10 mouse cellular contexts compared by ENCODE assay signal in the genomic region with DNA sequence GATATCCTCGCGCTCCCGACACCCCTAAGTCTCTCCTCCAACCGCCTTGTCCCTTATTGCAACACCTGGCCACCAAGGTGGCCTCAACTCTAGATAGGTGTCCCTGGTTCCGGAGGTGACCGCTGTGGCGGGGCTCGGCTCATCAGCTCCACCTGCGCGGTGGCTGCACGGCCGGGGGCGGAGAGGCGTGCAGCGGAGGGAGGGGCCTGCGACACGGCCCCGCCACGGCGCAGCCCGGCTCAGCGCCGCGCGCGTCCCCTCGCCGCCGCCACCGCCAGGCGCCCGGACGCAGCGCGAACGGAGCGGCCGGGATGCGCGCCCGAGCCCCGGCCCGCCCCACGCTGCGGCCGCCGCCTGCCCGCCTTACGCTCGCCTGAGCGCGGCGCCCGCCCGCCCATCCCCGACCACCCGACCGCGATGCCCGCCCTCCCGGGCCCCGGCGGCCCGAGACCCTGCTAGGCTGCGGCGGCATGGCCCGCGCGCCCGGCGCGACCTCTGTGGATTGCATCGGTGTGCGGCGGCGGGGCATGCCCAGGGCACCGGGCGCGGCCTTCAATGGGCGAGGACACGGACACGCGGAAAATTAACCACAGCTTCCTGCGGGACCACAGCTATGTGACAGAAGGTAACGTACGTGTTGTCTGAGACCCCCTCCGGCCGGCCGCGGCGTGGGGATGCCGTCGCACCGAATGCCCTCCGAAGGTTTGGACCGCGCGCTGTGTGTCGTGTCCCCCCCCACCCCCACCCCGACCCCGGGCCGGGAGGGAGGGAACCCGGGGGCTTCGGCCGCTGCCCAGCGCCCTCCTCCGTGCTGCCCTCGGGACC. TPM values are rescaled to one million over a fixed set of nuclear protein-coding genes. Genes with fewer than 3 reads are reported as not detected.
DNase-seq lines count a peak whose midpoint lies in the region; ATAC-seq and TF ChIP-seq lines count a peak whose summit lies in the region.
"Had no signal": no experiment of that assay in that cellular context is flagged by ENCODE, and none has a peak within 500 bp of the region (broad histone marks: within the 10 kb centered on the region; RNA-seq: fewer than 3 reads in every experiment).

Gene Ppp2r2c (plus strand): TSS at position 248 of the 825 bp plus-strand sequence.

- no peak within 1 kb of the TSS for H3K27ac ChIP-seq in testis, adult 2 months (ENCODE audit: control insufficient read depth, insufficient read depth, low read depth, low read length)
- no peak within 1 kb of the TSS for H3K27ac ChIP-seq in neural tube, embryonic 11.5 days (ENCODE audit: low read depth, low read length)

- peak within 1 kb of the TSS; percentile 53 for H3K9ac ChIP-seq in neural tube, embryonic 11.5 days (ENCODE audit: low read length)

- H3K27me3 ChIP-seq in testis, adult 2 months (ENCODE audit: control insufficient read depth, insufficient read depth, low read length) = peaks cover 3% of the 10 kb centered on the region; the same call in 1 of the 2 replicates
- H3K27me3 ChIP-seq in neural tube, embryonic 11.5 days (ENCODE audit: control insufficient read depth, insufficient read depth, low read length) = peaks cover 62% of the 10 kb centered on the region

- WGBS in neural tube, embryonic 11.5 days = 1% methylated on average over 70 of the region's 108 CpGs

- TF ChIP-seq POLR2A in testis, adult 2 months (IDR thresholded peaks at IDR 0.05; ENCODE audit: control insufficient read depth, low read depth, low read length) = no peak

- peak within 1 kb of the TSS; percentile 65 for H3K4me2 ChIP-seq in neural tube, embryonic 11.5 days (ENCODE audit: low read depth)

- no peak for TF ChIP-seq CTCF in testis, adult 2 months (IDR thresholded peaks at IDR 0.05; ENCODE audit: control insufficient read depth, insufficient read depth, insufficient replicate concordance, low read depth, low read length)

- H3K4me3 ChIP-seq in testis, adult 2 months (ENCODE audit: control insufficient read depth, low read depth, low read length) = peak within 1 kb of the TSS; percentile 60
- peak within 1 kb of the TSS; percentile 40 for H3K4me3 ChIP-seq in neural tube, embryonic 11.5 days (ENCODE audit: low read depth, low read length)
- H3K4me3 ChIP-seq: myocyte had no signal

- peaks cover 27% of the 10 kb centered on the region for H3K4me1 ChIP-seq in testis, adult 2 months (ENCODE audit: control insufficient read depth, insufficient read depth, low read length)
- peaks cover 7% of the 10 kb centered on the region for H3K4me1 ChIP-seq in neural tube, embryonic 11.5 days (ENCODE audit: control insufficient read depth, insufficient read depth, low read length)

- no peak for ATAC-seq in neural tube, embryonic 11.5 days (ENCODE audit: insufficient read depth, low FRiP score, low TSS enrichment)

- peak; percentile 2 for DNase-seq in adrenal gland, adult 2 months
- no peak for DNase-seq in adrenal gland, adult 18-20 months (ENCODE audit: low spot score in 2 of 2)
- DNase-seq in testis, postnatal 14 days (ENCODE audit: low spot score) = no peak
- DNase-seq in layer of hippocampus, postnatal 25 days (ENCODE audit: extremely low spot score in 1 of 2, low spot score in 1 of 2) = no peak
- DNase-seq in neural tube, embryonic 11.5 days (ENCODE audit: low spot score) = no peak
- DNase-seq in T-cell, adult 2 months (ENCODE audit: low spot score) = no peak
- DNase-seq in yolk sac, embryonic 10.5 days (ENCODE audit: low spot score) = no peak

- no peaks in the 10 kb centered on the region for H3K36me3 ChIP-seq in testis, adult 2 months (ENCODE audit: control insufficient read depth, insufficient read depth, low read length)
- no peaks in the 10 kb centered on the region for H3K36me3 ChIP-seq in neural tube, embryonic 11.5 days (ENCODE audit: control insufficient read depth, insufficient read depth, low read length)

- H3K9me3 ChIP-seq in neural tube, embryonic 11.5 days (ENCODE audit: control insufficient read depth, low read length) = no peaks in the 10 kb centered on the region

RNA-seq across cellular contexts. Expression of gene Ppp2r2c, which starts in this region (rescaled TPM):
- 1 to 10 TPM; 4.0 to 6.9 TPM for total RNA-seq in adrenal gland, adult 2 months (2021)
- 5.1 and 8.3 TPM in 2 replicates for polyA plus RNA-seq in adrenal gland, adult 2 months (2012; rRNA removed)
- total RNA-seq in adrenal gland, adult 18-20 months (2021) = 1 to 10 TPM; 4.4 to 6.9 TPM
- 0.68 and 0.91 TPM in 2 replicates for polyA plus RNA-seq in testis, adult 2 months (2012; rRNA removed)
- total RNA-seq in layer of hippocampus, postnatal 25 days (2021) = 100 to 1,000 TPM; 388 to 418 TPM
- polyA plus RNA-seq in neural tube, embryonic 11.5 days (2014; fragmentation: Nextera tagmentation; extraction: Ambion mirVana) = 8.7 and 9.5 TPM in 2 replicates
- total RNA-seq: common myeloid progenitor, adult 5-6 weeks had no signal

Comparison
In these comparisons a context has a peak if more than half of its experiments do, and no peak if none do; other contexts are left out.
1. RNA of gene Ppp2r2c (total RNA-seq): 388 to 418 TPM in layer of hippocampus, postnatal 25 days; 4.0 to 6.9 TPM in adrenal gland, adult 2 months and 4.4 to 6.9 TPM in adrenal gland, adult 18-20 months; every median in the first group is over 10 times any median in the second.